Mouse (Mus musculus) lung, embryonic 14.5 days (tissue): Measurements from ENCODE around the gene Bag5. TPM values are rescaled to one million over a fixed set of nuclear protein-coding genes. Genes with fewer than 3 reads are reported as not detected.
"Not testable (repeated sequence)": the region's sequence is repeated elsewhere in the genome, so short reads cannot be mapped to it uniquely, and the experiment has no call there.

Experiments used
- ATAC-seq: fragments of 200-750 bp; cut with Nextera tagmentation; 2 replicates; pipeline ENCODE4 v1.8.0; 2017; ENCODE audit warnings: mild to moderate bottlenecking, moderate TSS enrichment, moderate library complexity; ENCODE audit not compliant: insufficient read depth
- DNase-seq: peaks from one replicate; pipeline ENCODE4 v3.0.0-alpha.2; 2015
- H3K27ac ChIP-seq: fragments of 300-500 bp; sonication (generic); 2 replicates; pipeline ENCODE4 v1.5.1; 2014; ENCODE audit warnings: low read depth, mild to moderate bottlenecking, moderate library complexity
- H3K27me3 ChIP-seq: fragments of 300-500 bp; sonication (generic); 2 replicates; pipeline ENCODE4 v1.6.1; 2014; ENCODE audit warnings: low read length, control low read depth; ENCODE audit not compliant: insufficient read depth
- H3K36me3 ChIP-seq: fragments of 300-500 bp; sonication (generic); 2 replicates; pipeline ENCODE4 v1.6.1; 2014; ENCODE audit warnings: control low read depth; ENCODE audit not compliant: insufficient read depth
- H3K4me1 ChIP-seq: fragments of 300-500 bp; sonication (generic); 2 replicates; pipeline ENCODE4 v1.6.1; 2014; ENCODE audit warnings: antibody characterized with exemption, control low read depth; ENCODE audit not compliant: insufficient read depth
- H3K4me2 ChIP-seq: fragments of 300-500 bp; sonication (generic); 2 replicates; pipeline ENCODE4 v1.6.1; 2014; ENCODE audit warnings: mild to moderate bottlenecking
- H3K4me3 ChIP-seq: fragments of 300-500 bp; sonication (generic); 2 replicates; pipeline ENCODE4 v1.5.1; 2014; ENCODE audit warnings: low read depth, low read length
- H3K9ac ChIP-seq: fragments of 300-500 bp; sonication (generic); 2 replicates; pipeline ENCODE4 v1.6.1; 2014
- H3K9me3 ChIP-seq: fragments of 300-500 bp; sonication (generic); 2 replicates; pipeline ENCODE4 v1.6.1; 2016; ENCODE audit warnings: low read depth, low read length, control low read depth
- CTCF ChIP-seq: IDR thresholded peaks from 2 replicates; pipeline ENCODE4 v1.5.1; 2016; ENCODE audit warnings: antibody characterized with exemption, low read depth
- WGBS: fragments of 180-500 bp; shearing (Covaris S2); extraction: QIAGEN DNeasy Blood & Tissue Kit; methylation state at CpG from one replicate; pipeline ENCODE4 v1.1.7; 2014; 5-methylcytosine and 5-hydroxymethylcytosine counted together
- polyA plus RNA-seq: library from polyadenylated mRNA; unstranded; fragments of >200 nt; fragmentation: Nextera tagmentation; extraction: Ambion mirVana; gene quantifications from 2 replicates; pipeline ENCODE4 v1.2.1, GENCODE M21; 2014

Gene Bag5
- polyA plus RNA-seq, 1 experiment from 2014 or later, result 53.2 TPM

- 40% methylated on average over 5 of the region's 5 CpGs for WGBS
Observed at GRCm38 (mm10) chr12:111746091-111746490, 33.0 kb upstream of the Bag5 start.

GRCm38 (mm10) chr12:111745274-111745673 lies 32.2 kb upstream of the Bag5 start:
- Histone ChIP-seq H3K9ac (no peak overlapping the region), H3K9me3 (no peaks in the 10 kb centered on the region), H3K36me3 (no peaks in the 10 kb centered on the region), H3K27ac (no peak overlapping the region), H3K27me3 (no peaks in the 10 kb centered on the region), H3K4me3 (no peak overlapping the region), H3K4me1 (peaks cover 6% of the 10 kb centered on the region; the same call in 1 of the 2 replicates), H3K4me2 (no peak overlapping the region)
- DNase-seq (no peak), ATAC-seq (no peak)
- no peak for TF ChIP-seq CTCF
- 69% methylated on average over 6 of the region's 6 CpGs for WGBS

More at GRCm38 (mm10) chr12:111746091-111746490, 33.0 kb upstream of the Bag5 start:
- DNase-seq, result peak; percentile 88
- Histone ChIP-seq H3K9me3 (no peaks in the 10 kb centered on the region), H3K4me3 (no peak overlapping the region), H3K27me3 (no peaks in the 10 kb centered on the region), H3K4me1 (peaks cover 6% of the 10 kb centered on the region; the same call in 1 of the 2 replicates), H3K4me2 (peak overlapping the region; percentile 34; the same call in 1 of the 2 replicates), H3K9ac (no peak overlapping the region), H3K36me3 (no peaks in the 10 kb centered on the region), H3K27ac (peak overlapping the region; percentile 59)
- peak; percentile 89 for ATAC-seq
- TF ChIP-seq CTCF, result no peak

- Histone ChIP-seq H3K9me3 (no peaks in the 10 kb centered on the region), H3K4me2 (0 out of 2 replicates have a peak overlapping the region, but pooled peaks have one; percentile 20), H3K9ac (no peak overlapping the region), H3K27me3 (no peaks in the 10 kb centered on the region), H3K27ac (peak overlapping the region; percentile 69; the same call in 1 of the 2 replicates), H3K4me1 (peaks cover 6% of the 10 kb centered on the region; the same call in 1 of the 2 replicates), H3K4me3 (no peak overlapping the region), H3K36me3 (no peaks in the 10 kb centered on the region)
- ATAC-seq (no peak), DNase-seq (no peak)
- no peak for TF ChIP-seq CTCF
- WGBS, result 62% methylated on average over 11 of the region's 11 CpGs
Observed at GRCm38 (mm10) chr12:111743981-111744423, 30.9 kb upstream of the Bag5 start.

GRCm38 (mm10) chr12:111743419-111743818 lies 30.4 kb upstream of the Bag5 start:
- no peak for TF ChIP-seq CTCF
- 38% methylated on average over 2 of the region's 2 CpGs for WGBS
- Histone ChIP-seq H3K4me2 (0 out of 2 replicates have a peak overlapping the region, but pooled peaks have one; percentile 20), H3K36me3 (no peaks in the 10 kb centered on the region), H3K4me3 (no peak overlapping the region), H3K27ac (peak overlapping the region; percentile 42; the same call in 1 of the 2 replicates), H3K4me1 (peaks cover 6% of the 10 kb centered on the region; the same call in 1 of the 2 replicates), H3K27me3 (no peaks in the 10 kb centered on the region), H3K9me3 (no peaks in the 10 kb centered on the region), H3K9ac (no peak overlapping the region)
- DNase-seq (peak; percentile 83), ATAC-seq (peak; percentile 76)

GRCm38 (mm10) chr12:111741338-111741737 lies 28.3 kb upstream of the Bag5 start:
- no peaks in the 10 kb centered on the region for H3K9me3 ChIP-seq
- no peak for TF ChIP-seq CTCF
- no peaks in the 10 kb centered on the region for H3K36me3 ChIP-seq
- no peaks in the 10 kb centered on the region for H3K27me3 ChIP-seq
- H3K9ac ChIP-seq, result no peak overlapping the region
- H3K4me3 ChIP-seq, result no peak overlapping the region
- ATAC-seq, result no peak
- H3K27ac ChIP-seq, result no peak overlapping the region
- DNase-seq, result no peak
- no peak overlapping the region for H3K4me2 ChIP-seq
- WGBS, result 79% methylated on average over 8 of the region's 8 CpGs
- peaks cover 2% of the 10 kb centered on the region; the same call in 1 of the 2 replicates for H3K4me1 ChIP-seq

- DNase-seq, result peak; percentile 81
- ATAC-seq, result no peak
- H3K36me3 ChIP-seq, result no peaks in the 10 kb centered on the region; the same call in 1 of the 2 replicates
- WGBS, result 9% methylated on average over 3 of the region's 3 CpGs
- no peaks in the 10 kb centered on the region for H3K9me3 ChIP-seq
- H3K4me2 ChIP-seq, result no peak overlapping the region
- TF ChIP-seq CTCF, result peak; percentile 70
- H3K4me3 ChIP-seq, result no peak overlapping the region
- H3K9ac ChIP-seq, result no peak overlapping the region
- H3K27me3 ChIP-seq, result no peaks in the 10 kb centered on the region
- no peak overlapping the region for H3K27ac ChIP-seq
- H3K4me1 ChIP-seq, result no peaks in the 10 kb centered on the region
Observed at GRCm38 (mm10) chr12:111738754-111739153, 25.7 kb upstream of the Bag5 start.

GRCm38 (mm10) chr12:111737370-111737769 lies 24.3 kb upstream of the Bag5 start:
- DNase-seq, result peak; percentile 31
- TF ChIP-seq CTCF, result no peak
- H3K27ac ChIP-seq, result no peak overlapping the region

GRCm38 (mm10) chr12:111736676-111737075 lies 23.6 kb upstream of the Bag5 start:
- not testable (repeated sequence) for H3K9me3 ChIP-seq, DNase-seq, H3K4me2 ChIP-seq, H3K4me3 ChIP-seq, H3K27me3 ChIP-seq, H3K9ac ChIP-seq, H3K27ac ChIP-seq, ATAC-seq, H3K36me3 ChIP-seq, H3K4me1 ChIP-seq
- 87% methylated on average over 8 of the region's 8 CpGs for WGBS

More at GRCm38 (mm10) chr12:111737370-111737769, 24.3 kb upstream of the Bag5 start:
- Histone ChIP-seq H3K4me1 (no peaks in the 10 kb centered on the region), H3K36me3 (no peaks in the 10 kb centered on the region; the same call in 1 of the 2 replicates), H3K4me3 (no peak overlapping the region), H3K4me2 (no peak overlapping the region), H3K9ac (no peak overlapping the region), H3K9me3 (no peaks in the 10 kb centered on the region), H3K27me3 (no peaks in the 10 kb centered on the region)
- WGBS, result 50% methylated on average over 9 of the region's 9 CpGs
- ATAC-seq, result no peak
